Mouse (Mus musculus) left cerebral cortex, adult 11 months (tissue): ENCODE data around the gene Spred2.

Experiments
- DNase-seq: peaks from one replicate; pipeline ENCODE4 v3.0.0; 2022; ENCODE audit warnings: low spot score

The Spred2 gene

DNA sequence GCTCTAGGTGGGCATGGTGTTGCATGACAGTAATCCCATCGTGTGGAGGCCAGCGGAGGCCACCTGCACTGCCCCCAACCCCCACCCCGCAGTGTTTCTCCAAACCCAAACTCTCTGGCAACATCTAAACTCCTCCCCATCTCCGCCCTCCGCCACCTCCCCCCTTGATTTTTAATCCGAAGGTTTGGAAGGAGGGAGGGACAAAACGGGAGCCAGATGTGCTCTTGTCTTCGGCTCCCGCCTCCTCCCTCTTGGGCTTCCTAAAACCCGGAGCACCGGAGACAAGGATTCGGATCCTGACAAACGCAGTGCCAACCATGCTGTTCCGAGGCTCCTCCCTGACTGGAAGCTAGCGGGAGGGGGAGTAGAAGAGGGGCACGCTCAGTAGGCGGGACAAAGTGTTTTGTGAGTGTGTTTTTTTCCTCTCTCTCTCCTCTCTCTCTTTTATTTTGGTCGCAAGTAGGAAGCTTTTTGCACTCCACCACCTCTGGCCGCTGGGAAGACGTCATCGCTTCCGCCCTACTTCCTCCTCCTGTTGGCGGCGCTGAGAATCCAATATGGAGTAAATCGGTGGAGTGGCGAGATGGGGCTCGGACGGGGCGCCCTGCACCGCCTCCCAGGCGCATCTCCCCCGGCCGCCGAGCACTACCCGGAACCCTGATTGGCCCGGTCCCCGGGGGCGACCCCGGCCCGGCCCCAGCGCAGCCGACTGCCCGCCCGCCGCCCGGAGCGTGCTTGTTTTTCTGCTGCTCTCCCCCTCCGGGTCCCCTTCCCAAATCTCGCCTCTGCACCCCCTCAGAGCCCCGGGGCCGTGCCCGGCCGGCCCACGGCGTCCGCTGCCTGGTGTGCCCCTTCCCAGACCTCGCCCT lies at the start of gene Spred2:
TSS of gene Spred2 (plus strand) at position 488 of the 869 bp plus-strand sequence.
- DNase-seq, result peak; percentile 83

DNA sequence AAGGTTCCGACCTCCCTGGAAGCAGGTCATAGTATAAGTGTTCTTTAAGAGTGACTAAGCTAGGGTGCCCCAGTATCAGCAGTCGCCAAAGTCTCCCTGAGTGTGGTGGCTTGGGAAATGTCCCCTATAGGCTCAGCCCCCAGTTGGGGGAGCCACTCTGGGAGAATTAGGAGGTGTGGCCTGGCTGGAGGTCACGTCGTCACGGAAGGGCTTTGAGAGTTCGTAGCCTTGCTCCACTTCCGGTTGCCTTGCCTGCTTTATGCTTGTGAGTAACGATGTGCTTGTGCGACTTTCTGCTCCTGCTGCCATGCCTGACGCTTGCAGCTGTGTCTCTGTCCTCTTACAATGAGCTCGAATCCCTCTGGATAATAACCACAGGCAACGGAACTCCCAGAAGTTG lies 48.6 kb upstream of the Spred2 start:
- no peak for DNase-seq

DNA sequence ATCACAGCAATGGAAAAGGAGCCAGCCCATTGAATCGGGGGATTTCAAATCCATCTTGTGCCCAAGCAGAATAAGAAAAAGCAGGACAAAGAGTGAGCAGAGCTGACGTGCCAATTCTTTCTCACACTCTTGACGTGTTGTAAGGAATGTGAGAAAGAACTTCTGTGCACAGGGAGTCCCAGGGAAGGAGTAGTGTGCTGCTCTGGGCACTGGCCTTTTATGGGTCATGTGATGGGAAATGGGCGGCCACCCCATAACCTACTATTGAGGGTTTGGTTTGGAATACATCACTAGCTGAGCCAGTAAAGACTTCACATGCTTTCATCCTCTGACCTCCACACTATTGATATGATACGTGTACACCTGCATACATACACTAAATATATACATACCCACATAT lies 48.2 kb upstream of the Spred2 start:
- no peak for DNase-seq

DNA sequence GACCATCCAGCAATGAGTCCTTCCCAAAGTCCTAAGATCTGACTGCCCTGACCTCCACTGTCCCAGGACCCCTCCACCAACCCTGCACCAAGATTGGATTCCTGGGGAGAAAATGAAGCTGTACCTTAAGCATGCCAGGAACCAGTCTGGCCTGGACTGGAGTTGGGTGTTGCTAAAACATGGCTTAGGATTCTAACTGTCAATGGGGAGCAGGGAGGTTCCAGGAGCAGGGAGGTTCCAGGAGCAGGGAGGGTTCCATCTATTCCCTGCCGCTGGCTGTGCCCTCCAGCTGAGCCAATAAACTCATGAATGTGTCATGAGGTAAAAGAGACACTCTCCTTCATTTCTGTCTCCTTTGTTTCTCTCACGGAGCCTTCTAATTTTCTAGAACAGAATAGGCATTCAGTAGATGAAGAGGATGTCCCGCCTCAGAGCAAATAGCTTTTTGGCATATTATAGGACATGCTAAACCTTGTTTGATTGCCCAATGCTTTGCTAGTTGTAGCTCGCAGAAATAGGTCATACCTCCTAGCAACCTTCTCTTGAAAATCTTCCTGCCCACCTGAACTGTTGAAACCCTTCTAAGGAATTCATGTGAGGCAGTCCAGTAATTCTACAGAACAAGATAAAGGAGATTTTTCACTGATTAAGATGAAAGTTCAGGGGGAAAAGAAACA lies 46.8 kb upstream of the Spred2 start:
- no peak for DNase-seq

DNA sequence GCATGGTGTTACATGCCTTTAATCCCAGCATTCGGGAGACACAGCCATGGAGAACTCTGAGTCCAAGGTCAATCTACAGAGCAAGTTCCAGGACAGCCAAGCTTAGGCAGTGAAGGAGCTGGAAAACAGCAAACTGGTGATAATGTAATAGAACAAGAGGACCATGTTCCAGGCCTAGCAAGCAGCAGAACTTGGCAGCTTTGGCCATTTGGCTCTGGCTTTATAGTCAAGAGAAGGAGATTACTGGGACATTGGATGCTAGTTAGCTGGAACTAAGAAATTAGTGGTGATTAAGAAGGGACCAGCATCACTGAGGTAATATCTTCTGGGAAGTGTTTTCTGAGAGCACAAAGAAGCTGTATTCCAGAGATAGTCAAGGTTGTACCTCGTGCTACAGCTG lies 42.8 kb upstream of the Spred2 start:
- no peak for DNase-seq

DNA sequence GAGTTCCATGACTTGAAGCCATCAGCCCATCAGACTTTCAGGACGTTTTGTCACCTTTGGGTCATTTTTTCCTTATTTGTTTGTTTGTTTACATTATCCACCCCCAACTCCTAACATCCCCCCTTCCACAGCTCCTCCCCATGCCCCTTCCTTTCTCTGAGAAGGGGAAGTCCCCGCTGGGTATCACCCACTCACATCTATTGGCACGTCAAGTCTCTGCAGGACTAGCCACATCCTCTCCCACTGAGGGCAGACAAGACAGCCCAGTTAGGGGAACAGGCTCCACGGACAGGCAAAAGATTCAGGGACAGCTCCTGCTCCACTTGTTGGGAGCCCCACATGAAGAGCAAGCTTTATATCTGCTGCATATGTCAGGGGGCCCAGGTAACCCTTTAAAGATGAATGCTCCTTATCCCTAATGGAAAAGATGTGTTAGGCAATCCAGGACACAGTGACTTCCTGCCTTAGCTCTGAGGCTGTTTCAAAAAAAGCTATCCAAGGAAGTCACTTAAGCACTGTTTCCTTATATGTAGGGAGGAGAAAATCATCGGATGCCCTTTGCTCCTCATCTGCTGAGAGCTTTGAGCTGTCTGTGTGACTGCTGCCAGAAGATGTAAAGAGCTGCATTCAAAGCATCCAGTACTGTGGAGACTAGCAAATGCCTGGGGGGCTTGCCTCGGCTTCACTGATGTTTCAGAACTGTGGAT lies 33.3 kb upstream of the Spred2 start:
- DNase-seq, result no peak

DNA sequence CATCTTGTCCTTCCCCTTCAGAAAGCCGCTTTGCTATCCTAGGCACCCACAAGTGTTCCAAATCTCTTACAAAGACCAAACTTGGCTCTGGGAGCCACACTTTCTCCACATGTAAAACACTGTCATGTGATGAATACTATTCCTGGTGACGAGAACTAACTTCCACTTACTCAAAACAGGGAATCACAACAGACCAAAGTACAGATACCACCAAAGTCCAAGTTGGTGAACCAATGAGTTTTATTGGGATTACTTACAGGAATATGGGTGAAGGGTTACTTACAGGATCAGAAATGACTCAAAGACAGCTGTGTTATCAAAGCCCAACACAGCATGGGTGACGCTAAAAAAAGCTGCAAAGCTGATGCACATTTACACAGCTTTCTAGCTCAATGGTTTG lies 30.9 kb upstream of the Spred2 start:
- no peak for DNase-seq

DNA sequence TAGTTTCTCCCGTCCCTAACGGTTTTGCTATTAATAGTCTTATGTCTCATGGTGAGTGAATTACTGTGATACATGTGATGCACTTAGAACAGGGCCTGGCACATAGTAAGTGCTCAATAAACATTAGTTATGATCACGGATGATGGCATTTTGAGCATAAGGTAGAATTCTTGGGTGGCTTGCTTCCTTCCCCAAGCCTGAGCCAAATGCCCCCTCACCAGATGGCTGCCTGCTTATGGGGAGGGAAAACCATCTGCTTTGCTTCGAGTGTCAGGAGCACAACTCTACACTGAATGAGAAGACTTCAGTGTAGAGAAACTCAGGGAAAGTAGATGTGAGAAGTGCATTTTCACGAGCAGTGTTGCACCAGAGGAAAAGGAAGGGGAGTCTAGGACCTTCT lies 24.6 kb upstream of the Spred2 start:
- peak; percentile 52 for DNase-seq

DNA sequence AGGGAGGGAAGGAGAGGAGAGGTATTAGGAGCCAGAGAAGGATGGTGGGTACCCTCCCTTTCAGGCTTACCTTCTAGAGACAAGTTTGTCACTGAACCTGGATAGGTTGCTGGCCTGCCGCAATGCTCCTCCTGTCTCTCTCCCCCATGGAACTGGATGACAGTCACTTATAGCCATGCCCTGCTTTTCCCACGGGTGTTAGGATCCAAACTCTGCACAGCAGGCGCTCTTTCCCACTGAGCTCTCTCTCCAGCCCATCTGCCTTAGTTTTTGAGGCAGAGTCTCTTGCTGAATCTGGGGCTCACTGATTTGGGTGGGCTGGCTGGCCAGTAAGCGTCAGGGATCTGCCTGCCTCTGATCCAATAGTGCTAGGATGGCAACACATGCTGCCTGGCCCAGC lies 23.5 kb upstream of the Spred2 start:
- DNase-seq, result no peak

DNA sequence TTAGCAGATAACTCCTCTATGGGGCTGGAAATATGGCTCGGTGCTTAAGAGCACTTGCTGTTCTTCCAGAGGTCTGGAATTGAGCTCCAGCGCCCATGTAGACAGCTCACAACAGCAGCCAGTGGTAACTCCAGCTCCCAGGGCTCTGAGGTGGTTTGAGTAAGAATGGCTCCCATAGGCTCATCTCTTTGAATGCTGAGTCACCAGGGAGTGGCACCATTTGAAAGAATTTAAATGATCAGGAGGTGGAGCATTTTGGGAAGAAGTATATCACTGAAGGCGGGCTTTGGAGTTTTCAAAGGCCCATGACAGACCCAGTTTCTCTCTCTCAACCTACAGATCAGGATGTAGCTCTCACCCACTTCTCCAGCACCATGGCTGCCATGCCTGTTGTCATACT lies 13.0 kb upstream of the Spred2 start:
- DNase-seq, result no peak

DNA sequence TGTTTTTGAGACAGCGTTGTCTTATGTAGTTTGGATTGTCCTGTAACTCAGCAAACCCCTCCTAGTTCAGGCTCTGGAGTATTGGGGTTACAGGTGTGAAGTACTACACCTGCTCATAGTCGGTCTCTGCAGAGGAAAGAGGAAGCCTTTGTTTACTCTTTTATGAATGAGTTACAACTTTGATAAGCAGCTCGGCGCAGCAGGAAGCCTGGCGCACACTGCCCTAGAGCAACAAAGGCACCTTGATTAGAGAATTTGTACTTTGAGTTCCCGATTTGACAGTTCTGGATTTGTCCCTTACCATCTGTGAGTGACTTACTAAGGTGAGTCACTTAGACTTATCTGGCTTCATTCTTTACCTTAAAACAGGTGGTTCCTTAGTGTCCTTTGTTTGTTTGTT lies 12.0 kb upstream of the Spred2 start:
- no peak for DNase-seq

DNA sequence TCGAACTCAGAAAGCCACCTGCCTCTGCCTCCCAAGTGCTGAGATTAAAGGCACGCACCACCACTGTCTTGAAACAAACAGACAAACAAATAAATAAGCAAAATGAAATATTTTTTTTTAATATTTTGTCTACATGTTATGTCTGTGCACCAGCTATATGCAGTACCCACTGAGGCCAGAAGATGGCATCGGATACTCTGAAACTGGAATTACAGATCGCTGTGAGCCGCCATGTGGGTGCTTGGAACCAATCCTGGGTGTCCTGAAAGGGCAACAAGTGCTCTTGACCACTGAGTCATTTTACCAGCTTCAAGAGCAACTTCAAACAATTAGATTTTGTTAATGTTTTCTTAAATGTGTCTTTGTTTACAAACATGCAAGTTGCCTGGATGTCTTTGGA lies 11.5 kb upstream of the Spred2 start:
- no peak for DNase-seq

DNA sequence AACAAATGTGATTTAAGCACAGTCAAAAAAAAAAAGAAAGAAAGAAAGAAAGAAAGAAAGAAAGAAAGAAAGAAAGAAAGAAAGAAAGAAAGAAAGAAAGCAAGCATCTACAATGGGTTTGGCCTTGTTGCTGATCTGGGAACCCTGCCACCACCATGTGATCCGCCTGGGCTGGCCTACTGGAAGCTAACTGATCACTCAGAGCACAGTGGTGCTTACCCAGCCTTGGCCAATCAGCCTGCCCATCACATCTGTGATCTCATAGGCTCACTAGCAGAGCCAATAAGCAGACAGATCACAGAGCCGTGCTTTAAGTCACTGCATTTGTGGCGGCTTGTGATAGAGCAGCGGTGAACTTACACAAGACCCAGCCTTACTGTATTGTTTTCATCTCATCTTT lies 10.4 kb upstream of the Spred2 start:
- DNase-seq, result no peak

DNA sequence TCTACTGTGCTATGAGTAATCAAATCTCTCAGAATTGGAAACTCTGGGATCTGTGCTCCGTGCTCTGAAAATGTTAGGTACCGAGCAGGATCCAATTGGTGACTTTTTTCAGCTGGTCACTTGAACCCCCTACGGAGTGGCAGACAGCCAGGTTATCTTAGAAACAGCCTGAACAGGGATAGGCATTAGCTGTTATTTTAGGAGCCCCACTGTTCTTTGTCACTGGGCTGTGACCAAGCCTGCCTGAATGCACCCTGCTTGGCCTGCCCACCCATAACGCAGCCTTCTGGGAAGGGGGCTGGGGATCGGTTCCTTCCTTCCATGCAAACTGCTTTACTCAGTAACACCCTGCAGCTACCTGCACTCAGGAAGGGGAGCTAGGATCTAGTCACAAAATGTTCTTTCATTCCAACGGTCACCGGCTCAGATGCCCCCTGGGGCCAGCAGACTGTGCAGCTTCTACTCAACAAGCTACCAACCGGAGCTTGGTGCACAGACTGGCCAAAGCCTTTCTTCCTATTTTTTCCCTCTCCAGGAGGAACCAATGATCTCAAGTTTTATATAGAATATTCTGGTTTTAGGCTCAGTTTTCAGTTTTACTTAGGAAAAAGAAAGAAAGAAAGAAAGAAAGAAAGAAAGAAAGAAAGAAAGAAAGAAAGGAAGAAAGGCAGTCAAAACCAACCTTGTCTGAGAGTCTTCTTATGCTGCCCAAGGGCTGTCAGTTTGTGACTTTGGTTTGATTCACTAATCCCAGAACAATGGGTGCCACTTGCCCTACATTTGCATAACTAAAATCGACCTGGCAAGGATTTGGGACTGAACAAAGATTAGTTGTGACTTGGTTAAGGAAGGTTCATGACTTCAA lies 6.6 kb upstream of the Spred2 start:
- no peak for DNase-seq

DNA sequence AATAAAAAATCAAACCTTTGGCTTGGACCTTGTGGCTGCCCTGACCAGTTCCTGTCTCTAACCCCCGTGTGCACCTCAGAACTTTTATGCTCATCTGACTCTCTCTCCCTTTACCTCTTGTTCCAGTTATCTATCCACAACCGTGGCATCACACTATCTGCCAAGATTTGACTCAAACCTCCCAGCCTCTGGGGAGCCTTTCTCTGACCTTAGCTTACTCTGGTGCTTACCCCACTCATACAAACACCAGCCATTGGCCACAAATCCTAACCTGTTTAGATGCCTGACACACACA lies 6.0 kb upstream of the Spred2 start:
- no peak for DNase-seq

DNA sequence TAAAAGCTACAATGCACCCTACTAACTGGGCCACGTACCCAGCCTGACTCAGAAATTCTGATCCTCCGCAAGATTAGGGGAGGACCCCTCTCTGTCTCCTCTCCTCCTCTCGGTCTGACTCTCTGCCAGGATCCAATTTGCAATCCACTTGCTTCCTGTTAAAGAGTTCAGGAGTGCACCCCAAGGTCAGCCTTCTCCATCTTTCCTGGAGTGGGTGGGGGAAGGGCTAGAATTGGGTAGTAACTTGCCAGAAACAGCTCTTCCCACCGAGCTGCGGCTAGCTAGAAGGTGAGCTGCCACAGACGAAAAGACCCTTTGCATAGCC lies 4.8 kb upstream of the Spred2 start:
- no peak for DNase-seq

DNA sequence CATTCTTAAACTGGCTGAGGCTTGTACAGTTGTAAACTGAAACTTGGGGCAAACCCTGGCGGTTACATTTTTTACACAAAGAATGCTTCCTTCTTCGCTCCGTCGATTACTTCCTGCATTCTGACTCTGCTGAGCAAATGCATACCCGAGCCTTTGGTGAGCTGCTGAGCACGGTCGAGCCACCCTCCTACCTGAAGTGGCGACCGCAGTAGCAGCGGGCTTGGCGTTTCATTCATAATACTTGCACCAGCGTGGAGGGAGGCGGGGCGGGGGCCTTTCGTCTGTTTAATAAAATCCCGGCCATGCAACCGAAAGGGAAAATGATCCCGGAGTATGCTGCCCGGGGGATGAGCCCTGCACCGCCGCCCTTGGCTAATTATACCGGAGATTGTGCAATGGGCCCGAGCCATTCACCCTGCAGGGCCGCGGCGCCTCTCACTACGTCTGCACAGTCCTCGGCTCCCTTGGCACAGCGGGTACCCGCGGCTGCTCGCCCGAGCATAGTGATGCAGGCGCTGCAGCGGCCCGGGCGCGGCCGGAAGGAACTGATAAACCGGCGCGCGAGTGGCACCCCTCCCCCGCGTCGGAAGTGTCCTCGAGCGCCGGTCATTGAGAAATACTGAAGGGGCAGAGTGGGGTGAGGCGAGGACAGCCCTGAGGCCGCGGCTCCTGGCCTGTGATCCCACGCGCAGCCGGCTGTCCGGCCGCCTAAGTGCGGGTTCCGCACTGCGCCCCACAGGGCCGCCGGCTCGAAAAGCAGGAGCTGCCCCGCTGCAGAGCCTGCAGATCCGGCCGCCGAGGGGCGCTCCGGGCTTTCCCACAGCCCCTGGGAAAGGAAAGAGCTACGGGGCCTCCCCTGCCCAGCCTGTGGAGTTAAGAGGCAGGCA lies 4.1 kb upstream of the Spred2 start:
- DNase-seq, result peak; percentile 68

DNA sequence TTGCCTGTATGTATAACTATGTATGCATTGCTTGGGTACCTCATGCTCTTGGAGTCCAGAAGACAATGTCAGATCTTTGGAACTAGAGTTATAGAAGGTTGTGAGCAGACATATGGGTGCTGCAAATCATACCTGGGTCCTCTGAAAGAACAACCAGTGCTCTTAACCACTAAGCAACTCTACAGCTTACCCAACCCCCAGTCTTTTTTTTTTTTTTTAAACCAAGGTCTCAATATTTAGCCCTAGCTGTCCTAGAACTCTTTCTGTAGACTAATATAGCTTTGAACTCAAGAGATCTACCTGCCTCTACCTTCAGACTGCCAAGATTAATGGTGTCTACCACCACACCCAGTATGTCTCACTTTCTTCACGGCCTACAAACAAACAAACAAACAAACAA lies 2.5 kb upstream of the Spred2 start:
- no peak for DNase-seq

DNA sequence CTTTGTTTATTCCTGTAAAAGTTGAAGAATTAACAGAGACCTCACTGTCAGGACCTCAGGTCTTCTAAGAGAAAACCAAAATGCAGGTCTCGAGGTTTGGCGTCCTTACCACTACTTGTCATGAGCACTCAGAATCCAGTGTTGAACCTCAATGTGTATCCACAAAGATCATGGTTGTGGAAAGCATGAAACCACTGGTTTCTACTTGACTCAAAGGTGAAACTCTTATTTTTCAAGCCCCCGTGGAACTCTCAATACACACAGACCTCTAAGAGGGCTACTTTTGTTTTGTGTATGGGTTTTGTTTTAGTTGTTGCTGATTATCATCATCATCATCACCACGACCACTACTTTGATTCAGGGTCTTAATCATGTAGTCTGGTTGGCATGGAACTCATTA lies 2.0 kb upstream of the Spred2 start:
- no peak for DNase-seq

DNA sequence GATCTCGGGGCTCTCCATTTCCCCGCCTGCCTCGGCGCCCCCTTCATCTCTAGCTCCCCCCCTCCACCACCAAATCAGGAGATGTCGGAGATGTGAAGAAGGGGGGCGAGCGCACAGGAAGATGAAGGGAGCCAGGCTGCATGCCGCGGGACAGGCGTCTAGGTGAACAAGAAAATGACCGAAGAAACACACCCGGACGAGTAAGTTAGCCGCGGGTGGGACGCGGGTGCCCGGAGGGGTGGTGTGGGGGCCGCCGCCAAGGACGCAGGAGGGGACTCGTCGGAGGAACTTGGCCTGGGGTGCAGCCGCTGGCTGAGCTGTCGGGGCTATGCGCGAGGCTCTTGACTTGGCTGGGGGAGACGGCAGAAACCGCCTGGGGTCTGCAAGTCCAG lies 578 bp downstream of the Spred2 start:
- no peak for DNase-seq

DNA sequence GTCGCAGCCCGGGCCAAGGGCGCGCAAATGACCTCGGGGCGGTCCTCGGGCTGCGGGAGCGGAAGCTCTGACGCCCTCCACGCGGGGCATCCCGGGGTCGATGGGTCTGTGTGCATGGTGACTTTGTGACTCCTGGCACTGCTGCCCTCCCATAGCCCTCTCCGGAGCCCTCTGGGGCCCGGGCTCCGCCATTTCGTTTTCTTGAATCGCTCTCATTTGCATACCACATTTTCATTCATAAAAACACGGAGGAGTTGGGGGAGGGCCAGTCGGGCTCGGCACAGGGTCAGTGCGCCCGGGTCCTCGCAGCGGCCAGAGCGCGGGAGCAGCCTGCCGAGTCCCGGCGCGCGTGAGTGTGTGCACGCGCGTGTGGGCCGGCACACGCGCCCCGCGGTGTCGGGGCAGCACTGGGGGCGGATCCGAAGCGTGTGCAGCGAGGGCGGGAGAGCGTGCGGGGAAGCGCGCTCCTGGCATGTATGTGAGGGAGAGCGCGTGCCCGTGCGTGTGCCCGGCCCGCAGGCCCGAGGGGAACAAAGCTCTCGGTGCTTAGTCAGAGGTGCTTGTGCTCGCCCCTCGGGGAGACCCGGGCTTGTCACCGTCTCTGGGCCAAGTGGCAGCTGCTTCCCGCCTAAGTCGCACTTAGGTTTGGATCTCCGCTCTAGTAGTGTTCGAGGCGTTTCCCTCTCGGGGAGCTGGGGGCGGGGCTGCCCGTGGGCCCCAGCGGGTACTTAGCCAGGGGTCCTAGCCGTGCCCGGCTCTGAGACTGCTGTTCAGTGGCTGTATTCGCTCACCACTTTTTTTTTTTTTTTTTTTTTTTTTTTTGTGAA lies 1.2 kb downstream of the Spred2 start:
- peak; percentile 63 for DNase-seq
